Mouse (Mus musculus) heart, embryonic 10.5 days (tissue): ENCODE data around the gene Selenof. TPM values are rescaled to one million over a fixed set of nuclear protein-coding genes. Genes with fewer than 3 reads are reported as not detected.

Source experiments
- DNase-seq: peaks from one replicate; pipeline ENCODE4 v3.0.0-alpha.2; 2017; ENCODE audit warnings: low spot score
- H3K27ac ChIP-seq: fragments of 300-500 bp; sonication (generic); 2 replicates; pipeline ENCODE4 v1.5.1; 2016; ENCODE audit warnings: mild to moderate bottlenecking
- H3K27me3 ChIP-seq: fragments of 300-500 bp; sonication (generic); 2 replicates; pipeline ENCODE4 v1.6.1; 2016; ENCODE audit warnings: mild to moderate bottlenecking; ENCODE audit not compliant: poor library complexity, insufficient read depth, severe bottlenecking
- H3K36me3 ChIP-seq: fragments of 300-500 bp; sonication (generic); 2 replicates; pipeline ENCODE4 v1.6.1; 2016; ENCODE audit warnings: mild to moderate bottlenecking, moderate library complexity
- H3K4me1 ChIP-seq: fragments of 300-500 bp; sonication (generic); 2 replicates; pipeline ENCODE4 v1.6.1; 2016; ENCODE audit warnings: mild to moderate bottlenecking
- H3K4me3 ChIP-seq: fragments of 300-500 bp; sonication (generic); 2 replicates; pipeline ENCODE4 v1.5.1; 2016; ENCODE audit warnings: mild to moderate bottlenecking, moderate library complexity
- H3K9me3 ChIP-seq: fragments of 300-500 bp; sonication (generic); 2 replicates; pipeline ENCODE4 v1.6.1; 2016; ENCODE audit warnings: mild to moderate bottlenecking, moderate library complexity
- WGBS: fragments of 180-500 bp; shearing (Covaris S2); methylation state at CpG from one replicate; pipeline ENCODE4 v1.1.7; 2016; 5-methylcytosine and 5-hydroxymethylcytosine counted together
- polyA plus RNA-seq: library from polyadenylated mRNA; unstranded; fragments of >200 nt; fragmentation: Nextera tagmentation; extraction: Ambion mirVana; gene quantifications from 2 replicates; pipeline ENCODE4 v1.2.1, GENCODE M21; 2016

The Selenof gene
- polyA plus RNA-seq, 1 experiment from 2014 or later = 498 TPM

DNA sequence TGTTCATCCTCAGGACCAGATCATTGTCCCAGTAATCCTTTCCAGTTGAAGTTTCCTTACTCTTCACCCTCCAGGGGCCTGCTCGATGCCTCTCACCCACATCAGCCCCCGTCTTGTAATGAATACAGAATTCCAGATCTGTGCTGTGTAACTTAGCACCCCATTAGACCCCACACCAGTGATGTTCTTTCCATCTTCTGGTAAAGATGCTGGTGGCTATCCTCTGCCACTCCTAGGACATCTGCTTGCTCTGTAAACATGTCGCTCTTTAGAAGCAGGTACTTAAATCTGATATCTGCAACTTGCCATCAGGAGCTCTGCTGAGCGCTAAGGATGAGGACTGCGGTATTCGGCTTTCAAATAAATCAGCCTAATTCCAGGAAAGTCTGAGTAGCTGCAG lies 44.2 kb downstream of the Selenof start:
- 73% methylated on average over 6 of the region's 6 CpGs for WGBS
- H3K27ac ChIP-seq = no peak overlapping the region
- H3K27me3 ChIP-seq = no peaks in the 10 kb centered on the region
- H3K4me3 ChIP-seq = no peak overlapping the region
- no peak for DNase-seq
- peaks cover 28% of the 10 kb centered on the region for H3K4me1 ChIP-seq
- peaks cover 2% of the 10 kb centered on the region; the same call in 1 of the 2 replicates for H3K9me3 ChIP-seq
- H3K36me3 ChIP-seq = no peaks in the 10 kb centered on the region

DNA sequence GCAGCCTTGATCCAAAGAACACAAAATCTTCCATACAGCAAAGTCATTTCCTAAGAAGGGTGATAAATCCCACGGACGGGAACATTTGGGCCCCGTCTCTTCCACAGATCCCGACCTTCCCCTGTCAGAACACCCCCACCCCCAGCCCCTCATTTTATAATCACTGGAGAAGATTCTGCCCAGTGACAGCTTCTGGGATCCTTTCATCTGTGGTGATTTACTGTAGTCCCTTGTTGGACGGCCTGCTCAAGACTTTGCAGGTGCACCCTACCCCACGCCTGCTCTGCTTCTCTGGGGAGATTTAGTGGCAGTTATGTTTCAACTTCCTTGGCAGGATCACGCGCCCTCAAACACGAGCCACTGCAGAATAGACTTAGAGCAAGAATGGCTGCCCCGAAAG lies 44.6 kb downstream of the Selenof start:
- peaks cover 2% of the 10 kb centered on the region; the same call in 1 of the 2 replicates for H3K9me3 ChIP-seq
- no peak overlapping the region for H3K27ac ChIP-seq
- 84% methylated on average over 10 of the region's 10 CpGs for WGBS
- H3K4me3 ChIP-seq = no peak overlapping the region
- H3K36me3 ChIP-seq = no peaks in the 10 kb centered on the region
- peaks cover 28% of the 10 kb centered on the region for H3K4me1 ChIP-seq
- DNase-seq = no peak
- no peaks in the 10 kb centered on the region for H3K27me3 ChIP-seq

DNA sequence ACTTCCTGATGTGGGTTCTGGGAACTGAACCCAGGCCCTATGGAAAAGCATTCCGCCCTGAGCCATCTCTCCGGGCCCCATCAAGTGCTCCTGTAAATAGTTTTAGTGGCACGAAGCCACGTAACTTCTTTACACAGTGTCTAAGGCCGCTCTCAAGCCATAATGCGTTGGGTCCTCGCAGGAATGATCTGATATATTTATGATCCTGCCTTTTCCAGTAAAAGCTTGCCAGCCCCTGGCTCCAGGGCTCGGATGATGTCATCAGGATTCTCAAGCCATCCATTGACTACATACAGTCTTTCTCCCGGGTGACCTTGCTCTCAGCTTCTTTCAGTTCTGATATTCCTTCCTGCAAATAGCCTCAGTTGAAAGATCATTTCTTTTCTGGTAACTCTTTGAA lies 45.4 kb downstream of the Selenof start:
- WGBS = 85% methylated on average over 9 of the region's 9 CpGs
- no peak for DNase-seq
- peaks cover 28% of the 10 kb centered on the region for H3K4me1 ChIP-seq

DNA sequence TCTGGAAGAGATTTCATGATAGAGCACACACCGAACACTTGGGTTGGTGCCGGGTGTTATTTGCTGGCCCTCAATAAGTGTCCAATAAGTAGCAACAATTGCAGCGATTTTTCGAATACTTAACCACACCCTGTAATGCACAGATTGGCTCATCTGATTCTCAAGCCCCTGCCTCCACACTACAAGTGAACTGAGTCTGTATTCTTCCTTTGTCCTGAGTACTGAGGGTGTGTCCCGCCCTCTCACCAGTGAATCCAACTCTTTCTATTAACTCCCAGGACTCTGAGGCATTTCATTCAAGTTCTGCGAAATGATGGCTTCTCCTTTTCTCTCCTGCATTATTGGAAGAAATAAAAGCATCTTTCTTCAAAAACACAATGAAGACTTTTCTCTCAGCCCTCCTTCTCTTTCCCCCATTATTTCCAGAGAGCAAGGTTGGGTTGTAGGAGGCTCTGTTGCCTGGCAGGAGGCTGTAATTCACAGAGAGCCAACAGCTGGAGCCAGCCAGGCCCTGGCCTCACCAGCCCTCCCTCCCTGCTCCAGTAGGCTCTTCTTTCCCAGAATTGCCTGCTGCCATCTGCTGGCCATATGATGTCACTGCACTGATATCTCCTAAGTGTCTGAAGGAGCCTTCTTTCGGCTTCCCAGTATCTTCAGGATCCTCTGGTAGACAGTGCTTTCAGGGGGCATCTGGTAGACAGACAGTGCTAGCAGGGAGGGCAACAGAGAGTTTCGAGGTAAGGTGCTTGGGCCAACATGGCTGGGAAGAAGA lies 46.7 kb downstream of the Selenof start:
- no peak overlapping the region for H3K4me3 ChIP-seq
- WGBS = 73% methylated on average over 8 of the region's 8 CpGs
- no peaks in the 10 kb centered on the region for H3K27me3 ChIP-seq
- peak; percentile 87 for DNase-seq
- peaks cover 23% of the 10 kb centered on the region for H3K4me1 ChIP-seq
- peaks cover 2% of the 10 kb centered on the region; the same call in 1 of the 2 replicates for H3K9me3 ChIP-seq
- H3K36me3 ChIP-seq = no peaks in the 10 kb centered on the region
- H3K27ac ChIP-seq = peak overlapping the region; percentile 59; the same call in 1 of the 2 replicates

More for the DNA sequence above, 45.4 kb downstream of the Selenof start:
- Histone ChIP-seq H3K27me3 (no peaks in the 10 kb centered on the region), H3K4me3 (no peak overlapping the region), H3K9me3 (peaks cover 2% of the 10 kb centered on the region; the same call in 1 of the 2 replicates), H3K27ac (no peak overlapping the region), H3K36me3 (no peaks in the 10 kb centered on the region)

DNA sequence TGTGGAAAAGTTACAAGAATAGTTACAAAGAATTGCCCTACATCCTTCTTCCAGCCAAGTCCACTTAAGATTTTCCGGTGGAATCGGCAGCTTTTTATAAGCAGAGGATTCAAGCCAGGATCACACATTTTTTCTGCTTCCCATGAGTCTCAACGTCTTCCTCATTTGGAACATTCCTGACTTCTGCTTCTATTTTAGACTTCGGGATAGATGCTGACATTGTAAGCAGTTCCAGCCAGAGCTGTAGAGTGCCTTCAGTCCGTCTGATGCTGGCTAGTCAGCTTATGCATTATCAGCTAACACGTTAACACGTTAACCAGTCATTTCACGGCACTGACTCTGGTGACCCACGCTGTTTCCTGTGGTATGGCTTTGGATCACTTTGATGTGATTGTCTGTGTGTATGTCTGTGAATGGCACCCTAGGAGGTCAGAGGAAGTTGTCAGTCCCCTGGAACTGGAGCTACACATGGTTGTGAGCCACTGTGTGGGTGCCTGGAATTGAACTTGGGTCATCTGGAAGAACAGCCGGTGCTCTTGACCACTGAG lies 47.6 kb downstream of the Selenof start:
- Histone ChIP-seq H3K27me3 (no peaks in the 10 kb centered on the region), H3K27ac (peak overlapping the region; percentile 59), H3K4me3 (no peak overlapping the region), H3K4me1 (peaks cover 14% of the 10 kb centered on the region), H3K36me3 (no peaks in the 10 kb centered on the region), H3K9me3 (peaks cover 2% of the 10 kb centered on the region; the same call in 1 of the 2 replicates)
- 68% methylated on average over 10 of the region's 10 CpGs for WGBS
- no peak for DNase-seq

DNA sequence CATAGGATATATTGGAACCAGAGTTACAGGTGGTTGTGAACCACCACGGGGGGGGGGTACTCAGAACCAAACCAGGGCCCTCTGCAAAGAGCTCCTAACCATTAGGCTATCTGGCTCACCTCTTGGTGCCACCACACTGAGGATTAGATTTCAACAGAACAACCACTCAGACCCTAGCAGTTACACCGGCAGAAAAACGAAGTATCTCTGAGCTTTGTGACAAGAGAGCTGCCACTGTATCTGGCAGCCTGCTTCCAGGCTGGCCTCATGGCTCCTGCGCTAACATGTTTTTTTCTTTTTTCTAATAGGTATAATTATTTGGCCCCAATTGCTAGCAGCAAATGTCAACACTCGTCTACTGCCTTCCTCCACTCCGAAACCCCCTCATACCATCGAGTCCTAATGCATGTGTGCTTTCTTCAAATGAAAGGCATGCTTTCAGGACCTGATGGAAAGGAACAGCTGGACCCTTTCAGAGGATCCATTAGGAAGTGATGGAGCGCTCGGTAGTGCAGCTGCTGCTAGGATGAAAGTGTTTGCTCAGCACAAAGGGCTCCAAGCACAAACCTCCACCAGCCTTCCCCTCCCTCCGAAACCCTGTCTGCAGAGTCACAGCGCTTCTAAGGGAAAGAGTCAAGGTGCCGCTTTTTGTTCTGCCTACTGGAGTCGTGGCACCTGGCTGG lies 53.0 kb downstream of the Selenof start:
- H3K9me3 ChIP-seq = peaks cover 2% of the 10 kb centered on the region; the same call in 1 of the 2 replicates
- H3K4me3 ChIP-seq = no peak overlapping the region
- no peaks in the 10 kb centered on the region for H3K27me3 ChIP-seq
- WGBS = 86% methylated on average over 13 of the region's 13 CpGs
- H3K4me1 ChIP-seq = peaks cover 10% of the 10 kb centered on the region
- DNase-seq = no peak
- no peak overlapping the region for H3K27ac ChIP-seq
- H3K36me3 ChIP-seq = 0 out of 2 replicates have a peak, but pooled peaks cover 3% of the 10 kb centered on the region

DNA sequence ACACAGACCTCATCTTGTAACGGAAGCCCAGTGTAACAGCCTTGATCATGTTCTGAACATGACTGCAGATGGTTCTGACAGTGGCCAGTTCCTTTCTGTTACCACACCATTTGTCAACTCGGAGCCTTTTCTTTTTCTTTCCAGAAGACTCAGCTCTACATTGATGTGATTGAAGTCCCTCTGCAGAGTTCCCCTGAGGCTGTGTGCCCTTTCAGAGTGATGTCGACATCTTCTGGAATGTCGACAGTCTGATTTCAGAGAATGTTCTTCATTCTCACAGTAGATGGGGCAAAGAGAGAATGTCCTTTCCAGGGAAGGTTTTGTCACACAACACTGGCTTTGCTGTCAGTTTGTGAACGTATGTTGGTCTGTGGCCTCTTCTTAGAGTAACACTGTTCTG lies 55.6 kb downstream of the Selenof start:
- 74% methylated on average over 5 of the region's 5 CpGs for WGBS
- H3K27ac ChIP-seq = no peak overlapping the region
- DNase-seq = no peak
- 0 out of 2 replicates have a peak, but pooled peaks cover 3% of the 10 kb centered on the region for H3K36me3 ChIP-seq
- no peaks in the 10 kb centered on the region for H3K27me3 ChIP-seq
- H3K9me3 ChIP-seq = no peaks in the 10 kb centered on the region
- peaks cover 18% of the 10 kb centered on the region for H3K4me1 ChIP-seq
- H3K4me3 ChIP-seq = no peak overlapping the region

DNA sequence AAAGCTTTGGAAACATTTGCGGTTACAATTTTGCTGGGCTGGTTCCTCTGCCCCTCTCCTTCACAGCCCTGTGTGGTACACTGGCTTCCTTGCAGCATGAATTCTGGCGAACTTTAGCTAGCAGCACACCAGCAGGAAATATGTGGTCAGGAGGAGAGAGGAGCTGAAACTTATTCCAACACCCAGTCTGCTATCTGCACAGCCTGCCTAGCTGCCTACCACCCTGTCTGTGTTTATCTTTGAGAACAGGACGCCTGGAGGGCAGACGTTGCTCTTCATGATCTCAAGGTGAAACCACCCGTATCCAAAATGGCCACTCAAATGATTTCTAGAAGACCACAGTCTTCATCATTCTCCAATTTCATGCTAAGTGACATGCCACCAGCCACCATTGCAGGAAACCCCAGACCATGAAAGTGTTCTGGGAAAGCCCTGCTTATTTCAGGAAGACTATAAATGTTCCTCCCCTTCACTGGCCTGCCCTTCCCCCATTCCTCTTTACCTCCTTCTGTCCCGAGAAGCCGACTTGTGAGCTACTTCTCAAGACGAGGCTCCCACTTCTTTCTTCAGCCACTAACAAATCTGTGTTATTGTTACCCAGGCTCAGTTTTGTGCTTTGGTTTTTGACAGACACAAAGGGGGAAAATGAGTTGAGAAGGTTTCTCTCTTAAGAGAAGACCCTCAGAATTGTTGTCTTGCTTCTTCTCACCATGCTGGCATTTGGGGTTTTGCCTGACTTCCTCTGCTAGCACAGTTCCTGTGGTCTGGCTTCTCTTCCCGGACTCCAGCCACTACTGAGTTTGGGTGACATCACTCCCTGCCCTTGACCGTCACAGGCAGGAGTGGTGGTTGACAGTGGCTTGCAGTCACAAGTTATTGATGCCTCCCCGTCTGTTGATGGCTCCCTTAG lies 58.2 kb downstream of the Selenof start:
- 58% methylated on average over 11 of the region's 11 CpGs for whole genome bisulfite sequencing
- Histone ChIP-seq H3K36me3 (0 out of 2 replicates have a peak, but pooled peaks cover 3% of the 10 kb centered on the region), H3K27ac (peak overlapping the region; percentile 50), H3K4me3 (no peak overlapping the region), H3K27me3 (no peaks in the 10 kb centered on the region), H3K9me3 (no peaks in the 10 kb centered on the region), H3K4me1 (peaks cover 18% of the 10 kb centered on the region)
- peak; percentile 87 for DNase-seq

DNA sequence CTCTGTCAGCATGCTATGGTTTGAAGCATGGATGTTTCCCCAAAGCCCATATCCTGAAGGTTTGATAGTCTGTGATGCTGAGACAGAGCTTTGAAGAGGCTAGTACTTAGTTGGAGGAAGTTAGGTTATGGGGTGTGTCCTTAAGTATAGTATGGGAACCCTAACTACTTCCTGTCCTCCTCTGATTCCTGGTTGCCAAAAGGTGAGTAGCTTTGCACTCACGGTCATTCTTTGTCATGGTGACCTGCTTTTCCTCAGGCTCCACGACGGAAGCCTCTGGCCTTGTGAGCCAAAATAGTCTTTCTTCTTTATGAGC lies 58.8 kb downstream of the Selenof start:
- Histone ChIP-seq H3K36me3 (no peaks in the 10 kb centered on the region), H3K27ac (peak overlapping the region; percentile 50; the same call in 1 of the 2 replicates), H3K27me3 (no peaks in the 10 kb centered on the region), H3K4me3 (no peak overlapping the region), H3K4me1 (peaks cover 18% of the 10 kb centered on the region), H3K9me3 (no peaks in the 10 kb centered on the region)
- peak; percentile 38 for DNase-seq
- WGBS = 79% methylated on average over 3 of the region's 3 CpGs

DNA sequence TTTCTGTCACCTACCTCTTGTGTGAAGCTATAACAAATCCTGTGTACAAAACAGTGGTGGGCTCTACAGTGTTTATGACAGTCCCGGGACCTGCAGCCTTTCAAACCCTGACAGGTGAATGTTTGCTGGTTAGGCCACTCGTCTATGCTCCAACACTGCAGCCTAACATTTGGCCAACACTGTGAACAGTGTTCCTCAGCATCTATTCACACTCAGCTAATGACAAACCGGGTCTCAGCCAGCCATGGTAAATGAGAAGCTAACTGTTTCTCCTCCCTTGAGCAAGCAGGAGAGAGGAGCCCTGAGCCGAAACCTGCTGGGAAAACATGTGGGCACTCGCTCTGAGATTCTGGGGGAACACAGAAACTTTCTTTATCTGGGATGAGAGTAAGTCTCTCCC lies 65.1 kb downstream of the Selenof start:
- Histone ChIP-seq H3K36me3 (no peaks in the 10 kb centered on the region), H3K27me3 (peaks cover 5% of the 10 kb centered on the region; the same call in 1 of the 2 replicates), H3K9me3 (no peaks in the 10 kb centered on the region), H3K4me1 (no peaks in the 10 kb centered on the region), H3K27ac (no peak overlapping the region), H3K4me3 (no peak overlapping the region)
- peak; percentile 63 for DNase-seq
- WGBS = 86% methylated on average over 5 of the region's 5 CpGs

DNA sequence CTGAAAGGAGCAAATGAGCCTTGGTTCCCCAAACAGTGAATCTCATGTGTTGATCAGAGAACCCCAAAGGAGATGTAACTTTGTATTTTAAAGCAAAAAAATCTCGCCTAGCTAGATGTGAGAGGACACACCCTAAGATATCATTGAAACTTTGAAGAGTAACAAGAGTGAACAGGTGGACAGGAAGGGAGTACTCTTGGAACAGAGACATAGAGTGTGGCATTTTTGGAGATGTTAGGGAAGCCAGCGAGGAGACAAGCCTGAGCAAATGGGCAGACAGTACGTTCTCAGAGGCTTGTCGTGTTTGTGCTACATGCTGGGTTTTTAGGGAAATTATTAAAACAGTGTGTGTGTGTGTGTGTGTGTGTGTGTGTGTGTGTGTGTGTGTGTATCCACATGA lies 68.0 kb downstream of the Selenof start:
- DNase-seq = no peak
- Histone ChIP-seq H3K36me3 (no peaks in the 10 kb centered on the region), H3K9me3 (no peaks in the 10 kb centered on the region), H3K4me3 (no peak overlapping the region), H3K4me1 (peaks cover 4% of the 10 kb centered on the region), H3K27ac (no peak overlapping the region), H3K27me3 (peaks cover 5% of the 10 kb centered on the region; the same call in 1 of the 2 replicates)
- WGBS = 82% methylated on average over 4 of the region's 4 CpGs

DNA sequence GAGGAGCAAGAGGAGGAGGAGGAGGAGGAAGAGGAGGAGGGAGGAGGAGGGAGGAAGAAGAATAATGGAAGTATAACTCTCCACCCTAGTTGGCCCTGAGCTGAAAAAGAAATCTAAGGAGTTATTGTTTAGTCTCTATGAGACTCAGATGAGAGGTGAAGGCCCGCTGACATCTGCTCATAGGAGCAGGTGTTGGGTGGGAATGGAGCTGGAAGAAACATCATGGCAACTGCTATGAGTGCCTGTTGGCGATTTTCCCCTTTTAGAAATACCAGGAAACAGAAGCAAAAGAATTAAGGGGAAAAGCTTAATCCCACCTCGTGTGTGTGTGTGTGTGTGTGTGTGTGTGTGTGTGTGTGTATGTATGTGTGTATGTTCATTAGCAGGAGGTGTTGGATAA lies 69.3 kb downstream of the Selenof start:
- peaks cover 5% of the 10 kb centered on the region; the same call in 1 of the 2 replicates for H3K27me3 ChIP-seq
- H3K36me3 ChIP-seq = no peaks in the 10 kb centered on the region
- DNase-seq = no peak
- no peak overlapping the region for H3K4me3 ChIP-seq
- no peak overlapping the region for H3K27ac ChIP-seq
- H3K9me3 ChIP-seq = no peaks in the 10 kb centered on the region
- WGBS = 66% methylated on average over 3 of the region's 3 CpGs
- peaks cover 13% of the 10 kb centered on the region for H3K4me1 ChIP-seq
